Mouse (Mus musculus): Measurements from ENCODE around the gene Cer1.

Gene Cer1

DNA sequence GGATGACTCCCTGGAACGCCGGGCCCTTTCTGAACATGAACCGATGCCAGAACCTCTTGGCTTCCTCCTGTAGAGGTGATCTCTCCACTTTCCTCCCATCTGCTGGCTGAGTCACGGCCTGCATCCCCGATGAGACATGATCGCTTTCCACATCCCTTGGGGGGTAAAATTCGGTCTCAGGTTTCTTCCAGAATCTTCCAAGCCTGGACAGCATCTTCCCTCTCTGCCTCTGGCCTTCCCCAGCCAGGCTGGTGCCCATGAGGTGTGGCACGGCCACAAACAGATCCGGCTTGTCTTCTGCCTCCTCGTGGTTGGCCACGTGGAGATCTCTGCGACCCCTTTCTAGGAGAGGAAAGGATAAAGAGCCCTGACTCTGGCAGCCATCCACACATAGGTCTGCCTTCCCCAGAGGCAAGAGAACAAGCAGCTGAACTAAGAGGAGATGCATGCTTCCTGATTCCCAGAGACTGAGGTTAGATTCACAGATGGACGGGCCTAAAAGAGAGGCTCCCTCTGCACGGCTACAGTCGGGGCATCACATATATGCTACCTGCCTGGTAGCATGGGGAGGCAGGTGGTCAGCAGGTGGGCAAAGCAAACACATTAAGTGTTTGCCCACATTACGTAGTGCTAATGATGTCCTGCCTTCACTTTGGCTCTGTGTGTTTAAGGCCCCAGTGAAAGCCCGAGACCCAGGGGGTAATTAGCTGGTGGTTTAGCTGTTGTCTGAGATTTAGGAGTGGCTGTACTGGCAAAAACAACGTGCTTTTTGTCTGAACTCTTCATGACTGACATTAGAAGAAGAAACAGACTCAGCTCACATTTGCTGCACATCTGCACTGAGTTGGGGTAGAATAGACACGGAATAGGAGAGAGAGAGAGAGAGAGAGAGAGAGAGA lies at the start of gene Cer1:
TSS of gene Cer1 (minus strand) at position 513 of the 899 bp plus-strand sequence.
- DNase-seq (ENCODE audit: low spot score), result peak; percentile 24

DNA sequence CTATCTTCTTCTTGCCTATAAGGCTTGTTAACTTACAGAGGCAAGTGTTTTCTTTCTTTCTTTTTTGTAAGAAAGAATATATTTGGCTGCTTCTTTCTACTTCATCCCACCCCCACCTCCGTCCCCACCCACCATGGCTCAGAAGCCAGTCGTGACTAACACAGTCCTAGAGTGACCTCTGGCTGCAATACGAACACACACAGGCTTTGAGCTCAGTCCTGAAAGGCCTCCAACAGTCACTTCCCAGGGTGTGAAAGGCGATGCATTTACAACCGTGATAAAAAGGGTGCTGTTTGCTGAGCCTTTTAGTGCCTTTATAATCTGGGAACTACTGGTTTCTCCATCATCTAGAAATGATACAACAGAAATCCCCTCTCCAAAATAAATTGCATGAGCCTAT lies 49.4 kb upstream of the Cer1 start:
- DNase-seq (ENCODE audit: low spot score), result peak; percentile 70

DNA sequence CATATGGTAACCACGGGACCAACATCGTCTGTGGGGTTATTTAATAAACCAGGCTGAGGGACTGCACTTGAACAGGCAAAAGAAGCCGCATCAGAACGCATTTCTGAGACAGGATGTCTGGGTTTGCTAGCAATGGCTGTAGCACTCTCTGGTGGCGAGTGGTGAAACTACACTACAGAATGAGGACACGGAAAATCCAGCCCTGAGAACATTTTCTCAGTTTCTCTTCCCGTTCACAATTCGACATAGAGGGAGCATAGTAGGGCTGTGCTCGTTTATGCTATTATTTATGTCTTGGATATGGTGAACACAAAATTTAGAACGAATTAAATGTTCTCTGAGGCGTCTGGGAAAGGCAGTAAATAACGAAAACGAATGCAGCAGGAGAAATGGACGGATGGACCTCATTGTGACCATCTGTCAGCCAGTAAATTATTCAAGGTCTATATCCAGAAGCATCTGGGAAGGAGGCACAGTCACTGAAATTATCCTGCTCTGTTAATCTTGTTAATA lies 48.8 kb upstream of the Cer1 start:
- peak; percentile 88 for DNase-seq (ENCODE audit: low spot score)

DNA sequence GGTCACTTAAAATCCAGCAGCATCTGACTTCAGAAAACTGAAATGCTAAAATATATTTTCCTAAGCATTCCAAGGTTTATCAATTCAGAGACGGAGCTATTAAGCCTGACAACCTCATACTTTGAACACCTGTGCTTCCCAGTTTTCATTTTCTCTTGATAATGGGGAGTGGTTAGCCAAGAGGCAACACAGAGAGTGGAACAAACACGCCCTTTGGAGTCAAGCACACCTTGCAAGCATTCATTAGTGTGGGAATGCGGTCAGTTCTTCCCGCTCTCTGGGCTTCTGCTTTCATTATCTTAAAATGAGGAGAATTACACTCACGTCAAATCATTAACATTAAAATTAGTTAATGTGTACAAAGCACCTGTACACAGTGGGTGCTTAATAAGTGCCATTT lies 45.1 kb upstream of the Cer1 start:
- no peak for DNase-seq (ENCODE audit: low spot score)

DNA sequence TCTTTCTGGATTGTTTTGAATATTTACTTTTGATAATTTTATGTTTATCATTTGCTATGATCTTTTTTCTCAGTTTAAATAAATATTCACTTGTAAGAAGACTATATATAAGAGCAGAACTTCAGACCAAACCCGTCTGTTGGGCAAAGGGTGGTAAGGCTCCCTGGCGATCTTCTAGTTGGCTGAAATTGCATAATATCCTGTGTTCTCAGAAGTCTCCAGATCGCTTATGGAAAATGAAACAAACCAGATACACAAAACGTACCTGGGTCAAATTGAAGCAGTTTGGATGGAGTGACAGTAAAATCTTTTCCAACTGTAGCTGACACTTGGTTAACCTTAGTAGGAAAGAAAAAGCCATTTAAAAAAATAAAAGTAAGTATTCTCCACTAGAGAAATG lies 37.0 kb upstream of the Cer1 start:
- DNase-seq (ENCODE audit: low spot score), result no peak

DNA sequence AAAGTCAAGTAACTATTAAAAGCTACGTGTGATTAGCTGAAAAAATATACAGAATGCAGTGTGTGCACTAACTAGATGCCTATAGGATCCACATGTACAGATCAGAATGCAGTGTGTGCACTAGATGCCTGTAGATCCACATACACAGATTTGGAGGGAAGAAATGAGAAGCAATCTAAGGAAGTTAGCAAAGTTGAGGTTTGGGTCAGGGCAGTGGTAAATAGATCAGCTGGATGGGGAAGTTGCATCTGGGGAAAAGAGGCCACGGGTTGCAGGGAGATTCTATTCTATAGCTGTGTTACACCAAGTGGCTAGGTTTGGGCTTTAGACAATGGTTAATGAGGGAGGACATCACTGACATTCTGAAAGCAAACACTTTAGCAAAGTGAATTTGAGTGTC lies 33.7 kb upstream of the Cer1 start:
- no peak for DNase-seq (ENCODE audit: low spot score)

DNA sequence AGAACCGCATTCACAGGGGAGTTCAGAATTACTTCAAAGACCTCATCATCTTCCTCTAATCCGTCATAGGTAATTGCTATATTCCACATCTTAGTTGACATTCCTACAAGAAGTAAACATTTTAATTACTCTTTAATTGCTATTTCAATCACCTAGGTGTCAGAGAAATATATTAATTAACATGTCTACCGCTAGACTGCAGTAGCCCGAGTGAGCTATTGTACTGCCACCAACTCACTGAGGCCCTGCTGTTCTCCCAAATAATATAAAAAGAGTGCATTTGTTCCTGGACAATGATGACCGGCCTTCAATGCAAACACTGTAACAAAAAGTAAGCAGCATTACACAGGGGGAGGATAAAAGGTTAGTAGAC lies 31.7 kb upstream of the Cer1 start:
- DNase-seq (ENCODE audit: low spot score), result no peak

DNA sequence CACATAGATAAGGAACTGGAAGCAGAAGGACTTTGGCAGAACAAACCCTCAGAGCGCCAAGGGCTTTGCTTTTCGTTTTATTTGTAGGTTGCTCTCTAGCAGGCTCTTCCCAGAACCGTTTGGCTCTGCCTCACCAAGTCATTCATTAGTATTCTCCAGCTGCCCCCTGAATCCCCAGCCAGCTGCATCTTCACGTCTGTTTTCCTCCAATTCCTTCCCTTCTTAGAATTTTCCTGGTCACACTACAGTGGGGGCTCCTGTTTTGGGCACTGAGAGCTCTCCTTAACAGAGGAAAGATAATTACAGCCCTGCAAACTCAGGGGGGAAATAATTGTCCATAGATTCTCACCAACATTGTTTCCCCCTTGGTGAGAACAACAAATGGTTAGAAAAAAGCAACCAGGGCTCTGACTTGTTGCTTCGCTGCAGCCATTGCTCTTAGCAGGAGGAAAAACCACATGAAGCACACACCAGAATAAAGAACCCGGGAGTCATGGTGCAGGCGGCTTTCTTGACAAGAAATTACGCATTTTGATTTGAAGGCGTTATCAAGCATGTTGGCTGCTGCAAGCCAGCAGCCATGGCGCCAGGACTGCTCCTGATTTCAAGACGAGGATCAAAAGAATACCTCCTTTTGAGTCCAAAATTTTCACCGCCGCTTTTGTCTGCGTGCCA lies 31.2 kb upstream of the Cer1 start:
- DNase-seq (ENCODE audit: low spot score), result no peak

DNA sequence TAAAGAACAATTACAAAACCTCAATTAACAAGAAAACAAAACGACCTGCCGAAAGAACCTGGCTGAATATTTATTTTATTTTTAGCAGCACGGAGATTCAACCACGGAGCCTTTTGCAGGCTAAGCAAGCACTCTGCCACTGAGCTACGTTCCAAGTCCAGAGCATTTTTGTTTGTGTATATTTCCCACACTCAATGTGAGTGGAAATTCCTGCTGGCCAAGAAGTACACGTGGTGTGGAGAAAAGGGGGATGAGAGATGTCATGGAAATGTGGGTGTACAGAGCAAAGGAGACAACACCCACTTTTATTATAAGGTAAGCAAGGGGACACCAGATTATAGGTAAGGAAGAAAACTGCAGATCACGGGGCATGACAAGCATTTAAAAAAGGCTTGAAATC lies 30.6 kb upstream of the Cer1 start:
- no peak for DNase-seq (ENCODE audit: low spot score)

DNA sequence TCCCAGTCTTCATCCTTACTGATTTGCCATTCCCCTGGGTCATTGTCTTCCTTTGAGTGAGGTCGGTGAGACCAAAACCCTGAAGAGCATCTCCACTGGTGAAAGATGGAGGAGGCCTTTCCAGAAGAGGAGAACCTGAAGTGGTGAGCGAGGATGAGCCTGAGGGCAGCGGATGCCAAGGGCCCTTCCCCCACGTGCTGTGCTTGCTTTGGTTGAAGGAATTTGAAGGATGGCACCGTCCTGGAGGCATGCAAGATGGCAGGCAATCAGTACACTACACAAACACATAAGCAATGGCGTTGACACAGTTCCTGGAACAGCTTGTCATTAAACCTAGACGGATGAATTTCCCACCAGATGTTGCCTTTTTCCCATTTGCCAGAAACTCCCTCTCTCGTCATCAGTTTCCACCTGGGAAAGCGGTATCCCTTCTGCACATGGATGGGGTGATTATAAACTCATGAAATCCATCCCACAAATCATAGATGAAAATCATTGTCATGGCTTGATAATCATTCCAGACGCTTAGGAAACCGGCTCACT lies 29.7 kb upstream of the Cer1 start:
- DNase-seq (ENCODE audit: low spot score), result no peak

DNA sequence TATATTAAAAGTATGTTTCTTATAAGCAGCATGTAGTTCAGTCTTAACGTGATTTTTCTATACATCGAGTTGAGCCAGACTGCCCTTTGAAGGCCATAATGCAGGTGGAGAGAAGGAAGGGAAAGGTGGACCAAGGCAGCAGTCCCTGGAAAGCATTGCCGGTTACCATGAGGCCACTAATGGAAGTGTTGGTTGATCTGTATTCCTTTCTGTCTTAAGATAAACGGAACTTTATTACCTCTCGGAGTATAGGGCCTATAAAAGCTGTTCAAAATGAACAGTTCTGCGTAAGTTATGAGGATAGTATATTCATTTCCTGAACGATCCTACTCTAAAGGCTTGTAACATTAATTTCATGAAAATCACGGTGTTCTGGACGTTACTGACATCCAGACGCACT lies 10.3 kb upstream of the Cer1 start:
- no peak for DNase-seq (ENCODE audit: low spot score)

DNA sequence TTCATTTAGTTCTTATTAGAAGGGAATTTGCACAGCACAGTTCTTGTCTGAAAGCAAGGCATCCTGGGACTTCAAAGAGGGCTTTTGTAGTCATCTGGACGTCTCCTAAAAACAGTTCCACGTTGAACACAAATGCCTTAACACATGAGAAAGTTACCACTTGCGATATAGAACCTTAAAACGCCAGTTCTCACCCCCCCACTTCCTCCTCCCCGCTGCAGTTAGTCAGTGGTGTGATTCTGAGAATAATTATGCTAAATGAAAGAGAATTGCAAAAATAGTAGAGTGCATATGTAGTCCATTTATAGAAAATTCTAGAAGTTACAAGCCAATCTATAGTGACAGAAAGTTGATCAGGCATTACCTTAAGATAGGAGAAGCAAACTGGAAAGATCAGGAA lies 7.3 kb upstream of the Cer1 start:
- DNase-seq (ENCODE audit: low spot score), result no peak

DNA sequence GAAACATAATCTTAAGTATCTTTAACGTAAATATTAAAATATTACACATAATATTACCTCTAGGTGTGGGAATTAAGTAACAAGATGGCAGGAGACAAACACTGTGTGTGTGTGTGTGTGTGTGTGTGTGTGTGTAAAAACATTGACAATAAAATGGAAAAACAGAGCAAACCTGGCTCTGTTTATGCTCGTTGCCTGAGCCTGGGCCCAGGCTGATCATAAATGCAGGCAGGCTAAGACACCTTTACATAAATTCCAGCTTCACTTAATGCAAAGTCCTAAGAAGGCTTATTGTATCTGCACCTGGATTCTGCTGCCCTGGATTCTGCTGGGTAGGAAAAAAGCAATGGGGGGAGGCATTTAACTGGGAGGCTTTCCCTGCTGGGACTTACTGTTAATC lies 6.6 kb upstream of the Cer1 start:
- DNase-seq (ENCODE audit: low spot score), result no peak

DNA sequence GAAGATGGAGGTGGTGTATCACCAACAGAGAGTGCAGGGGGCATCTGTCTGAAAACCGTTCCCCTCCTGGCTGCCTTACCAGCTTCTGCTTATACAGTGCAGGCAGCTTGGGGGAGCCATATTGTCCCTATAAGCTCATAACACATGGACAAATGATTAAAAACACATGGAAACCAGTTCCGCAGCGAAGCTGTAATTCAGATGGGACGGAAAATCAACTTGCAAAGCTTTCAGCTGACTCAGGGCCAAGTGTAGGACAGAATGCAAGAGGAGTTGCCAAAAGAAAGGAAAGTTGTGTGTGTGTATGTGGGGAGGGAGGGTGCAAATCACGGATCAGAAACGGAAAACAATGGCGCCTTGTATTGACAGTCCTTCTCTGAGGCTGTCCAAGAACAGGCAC lies 6.1 kb upstream of the Cer1 start:
- no peak for DNase-seq (ENCODE audit: low spot score)

DNA sequence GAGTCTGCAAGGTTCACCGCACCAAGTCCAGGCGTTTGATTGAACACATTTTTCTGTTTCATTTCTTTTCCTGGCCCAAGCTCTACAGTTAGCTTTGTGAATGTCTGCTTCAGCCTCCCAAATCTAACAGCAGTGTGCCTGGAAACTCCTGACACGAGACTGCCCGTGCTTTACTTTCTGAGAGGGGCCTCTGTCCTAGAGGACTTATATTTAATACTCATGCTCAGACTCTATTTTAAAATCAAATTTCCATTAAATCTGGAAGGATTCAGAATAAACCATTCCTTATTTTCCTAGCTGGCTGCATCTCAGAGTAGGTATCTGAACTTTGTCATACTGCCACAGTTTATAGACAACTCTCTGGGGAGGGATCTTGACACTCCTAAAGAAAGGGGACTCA lies 5.6 kb upstream of the Cer1 start:
- DNase-seq (ENCODE audit: low spot score), result no peak

DNA sequence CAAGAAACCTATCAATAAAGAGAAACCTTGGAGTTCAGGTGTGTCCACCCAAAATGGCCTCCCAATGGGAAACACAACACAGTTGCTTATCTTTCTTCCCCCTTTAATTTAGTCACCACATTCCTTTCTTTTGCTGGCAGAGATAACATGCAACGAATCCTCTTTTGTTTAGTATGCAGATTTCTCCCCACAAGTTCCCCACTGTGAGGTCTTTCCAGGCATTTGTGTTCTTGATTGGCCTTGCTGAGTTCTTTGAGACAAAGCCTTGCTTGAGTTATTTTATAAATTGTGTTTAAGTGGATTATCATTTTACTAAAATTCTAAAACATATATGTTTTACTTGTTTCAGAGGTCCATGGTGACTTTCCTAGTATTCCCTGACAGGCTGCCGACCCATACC lies 1.2 kb upstream of the Cer1 start:
- DNase-seq (ENCODE audit: low spot score), result no peak

DNA sequence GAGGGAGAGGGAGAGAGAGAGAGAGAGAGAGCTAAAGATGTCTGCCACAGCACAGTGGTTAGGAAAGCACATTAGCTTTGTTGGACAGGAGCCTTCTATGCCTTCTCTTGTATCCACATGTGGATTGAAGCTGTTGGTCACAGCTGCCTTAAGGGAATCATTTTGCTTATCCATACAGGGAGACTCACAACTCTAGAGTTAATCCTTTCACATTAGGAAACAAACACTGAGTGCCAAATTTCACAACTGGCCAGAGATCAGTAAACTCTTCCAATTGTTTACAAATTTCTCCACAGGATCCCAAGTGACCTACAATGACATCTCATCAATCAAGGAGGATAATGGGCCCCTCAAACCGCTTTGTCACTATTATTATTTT lies 576 bp upstream of the Cer1 start:
- DNase-seq (ENCODE audit: low spot score), result no peak

DNA sequence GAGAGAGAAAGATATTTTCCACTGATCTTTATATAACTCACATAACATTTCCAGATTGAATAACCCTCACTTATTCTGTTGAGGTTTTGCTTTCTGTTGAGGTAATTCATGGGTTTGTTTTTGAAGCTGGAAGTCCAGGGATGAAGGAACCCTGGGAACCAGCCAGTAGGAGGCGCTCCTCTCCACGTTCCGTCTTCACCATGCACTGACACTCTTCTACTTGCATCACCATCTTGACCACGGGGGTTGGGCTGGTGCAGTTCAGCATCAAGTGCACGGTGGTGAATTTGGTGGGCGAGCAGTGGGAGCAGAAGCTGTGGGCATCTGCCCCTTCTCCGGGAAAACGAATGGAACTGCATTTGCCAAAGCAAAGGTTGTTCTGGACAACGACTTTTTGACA lies 2.4 kb downstream of the Cer1 start:
- DNase-seq (ENCODE audit: low spot score), result no peak

DNA sequence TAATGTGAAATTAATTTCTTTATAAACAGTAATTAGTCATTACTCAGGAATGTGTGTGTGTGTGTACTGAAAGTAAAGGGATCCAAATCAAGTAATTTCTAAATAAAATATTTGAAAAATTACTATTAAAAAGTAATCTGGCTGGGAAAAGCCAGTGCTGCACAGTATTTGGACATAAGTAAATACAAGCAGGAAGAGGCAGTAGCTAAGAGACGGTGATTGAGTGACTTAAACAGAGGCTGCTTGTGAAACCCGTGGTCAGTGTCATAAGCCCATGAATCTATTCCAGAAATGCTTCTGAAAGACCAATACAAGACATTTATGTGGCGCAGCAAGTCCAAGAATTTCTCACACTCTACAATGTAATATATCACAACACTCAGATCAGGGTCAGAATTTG lies 3.6 kb downstream of the Cer1 start:
- DNase-seq (ENCODE audit: low spot score), result no peak

DNA sequence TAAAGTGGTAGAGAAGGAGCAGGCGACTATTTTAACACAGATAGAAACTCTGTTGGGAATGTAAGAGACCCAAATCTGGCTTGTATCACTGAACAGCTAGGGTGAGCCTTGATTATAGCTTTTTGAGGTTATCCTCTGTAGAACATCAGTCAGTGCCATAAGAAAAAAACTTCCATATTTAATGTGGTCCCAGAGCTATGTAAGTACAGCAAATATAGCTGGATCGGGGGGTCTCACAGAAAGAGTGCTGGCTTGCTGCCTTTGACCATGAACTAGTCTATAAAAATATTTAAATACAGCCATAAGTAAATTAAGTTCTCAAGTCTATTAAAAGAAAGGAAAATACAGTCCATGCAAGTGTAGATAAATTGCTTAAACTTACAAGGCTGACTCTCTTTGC lies 4.7 kb downstream of the Cer1 start:
- no peak for DNase-seq (ENCODE audit: low spot score)

DNA sequence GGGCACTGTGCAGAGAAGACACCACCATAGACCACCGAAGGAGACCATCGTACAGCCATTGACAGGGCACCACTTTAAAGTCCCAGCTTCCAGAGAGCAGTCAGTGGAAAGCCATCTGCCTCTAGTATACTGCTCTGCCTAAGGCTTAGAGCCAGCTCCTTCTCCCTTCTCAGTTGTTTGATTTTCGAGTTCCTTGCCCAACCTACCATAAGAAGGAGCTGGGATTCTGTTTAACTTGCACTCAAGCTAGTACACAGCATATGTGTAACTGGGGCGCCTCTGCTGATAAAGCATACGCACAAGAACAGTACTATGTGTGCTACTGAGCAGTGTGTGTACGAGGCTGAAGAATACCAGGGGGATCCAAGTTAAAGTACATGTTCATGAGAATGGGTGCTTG lies 5.8 kb downstream of the Cer1 start:
- DNase-seq (ENCODE audit: low spot score), result no peak

DNA sequence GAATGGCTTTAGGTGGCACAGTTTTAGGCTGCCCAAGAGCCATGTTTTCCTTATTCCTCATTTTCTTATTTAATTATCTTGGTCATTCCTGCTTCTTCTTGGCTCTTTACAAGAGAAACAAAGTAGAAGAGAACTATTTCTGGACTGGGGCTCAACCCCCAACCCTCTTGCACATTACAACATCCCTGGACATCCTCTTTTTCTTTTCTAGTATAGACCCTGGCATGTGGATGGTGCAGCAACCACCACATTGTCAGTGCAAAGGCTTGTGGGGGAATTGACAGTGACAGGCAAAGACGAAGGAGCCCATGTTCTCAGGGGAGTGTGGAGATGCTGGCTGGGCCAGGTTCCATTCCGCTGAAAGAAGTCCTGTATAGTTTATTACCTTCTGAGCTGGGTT lies 8.3 kb downstream of the Cer1 start:
- no peak for DNase-seq (ENCODE audit: low spot score)

DNA sequence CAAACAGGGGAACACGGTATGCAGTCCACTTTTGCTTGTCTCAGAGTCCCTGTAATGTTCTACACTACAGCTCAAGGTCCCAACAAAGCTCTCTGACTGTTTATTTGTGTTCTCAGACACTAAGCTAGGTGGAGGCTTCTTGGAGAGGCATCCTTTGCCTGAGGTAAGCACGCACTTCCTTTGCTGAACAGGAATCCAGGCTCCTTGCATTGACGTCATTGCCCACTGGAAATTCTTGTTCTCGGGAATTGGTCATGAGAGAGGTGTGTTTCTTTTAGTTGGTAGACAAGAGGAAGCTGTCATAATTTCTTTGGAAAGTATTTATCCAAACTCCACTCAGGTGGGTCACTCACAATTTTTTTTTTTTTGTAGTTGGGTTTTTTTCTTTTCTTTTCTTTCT lies 9.4 kb downstream of the Cer1 start:
- DNase-seq (ENCODE audit: low spot score), result no peak
